Mouse (Mus musculus) megakaryocyte, embryonic 14.5 days (primary cell): ENCODE measurements around the gene Washc1.
"Not testable (repeated sequence)": the region's sequence is repeated elsewhere in the genome, so short reads cannot be mapped to it uniquely, and the experiment has no call there.

Experiments
- FLI1 ChIP-seq: IDR thresholded peaks from 2 replicates; pipeline ENCODE4 v1.6.1; 2012; ENCODE audit warnings: low read length, inconsistent platforms, mixed read lengths
- GATA1 ChIP-seq: IDR thresholded peaks from 3 replicates; pipeline ENCODE4 v1.6.1; 2012; ENCODE audit warnings: mixed read lengths, low read length, inconsistent platforms, borderline replicate concordance

GRCm38 (mm10) chr17:66069036-66069435, 42.3 kb upstream of the Washc1 start:
- TF ChIP-seq GATA1, FLI1: not testable (repeated sequence)
